Mouse (Mus musculus) liver, embryonic 16.5 days (tissue): ENCODE measurements around the gene Sf3b3. TPM values are rescaled to one million over a fixed set of nuclear protein-coding genes. Genes with fewer than 3 reads are reported as not detected.
A peak's percentile ranks its signal among the peaks of the same experiment; 100 is the strongest.
"Not testable (repeated sequence)": the region's sequence is repeated elsewhere in the genome, so short reads cannot be mapped to it uniquely, and the experiment has no call there.

Experiments used
- ATAC-seq: fragments of 200-750 bp; cut with Nextera tagmentation; 2 replicates; pipeline ENCODE4 v1.8.0; 2017; ENCODE audit warnings: low read depth, mild to moderate bottlenecking, moderate number of reproducible peaks, moderate library complexity
- H3K27ac ChIP-seq: fragments of 300-500 bp; sonication (generic); 2 replicates; pipeline ENCODE4 v1.5.1; 2014; ENCODE audit warnings: mild to moderate bottlenecking, low read length
- H3K27me3 ChIP-seq: fragments of 300-500 bp; sonication (generic); 2 replicates; pipeline ENCODE4 v1.6.1; 2014; ENCODE audit warnings: low read depth, low read length, mixed read lengths; ENCODE audit not compliant: control insufficient read depth, insufficient read depth
- H3K36me3 ChIP-seq: fragments of 300-500 bp; sonication (generic); 2 replicates; pipeline ENCODE4 v1.6.1; 2014; ENCODE audit warnings: mild to moderate bottlenecking; ENCODE audit not compliant: control insufficient read depth, insufficient read depth
- H3K4me1 ChIP-seq: fragments of 300-500 bp; sonication (generic); 2 replicates; pipeline ENCODE4 v1.6.1; 2014; ENCODE audit warnings: low read depth, low read length, mixed read lengths; ENCODE audit not compliant: control insufficient read depth
- H3K4me2 ChIP-seq: fragments of 300-500 bp; sonication (generic); 2 replicates; pipeline ENCODE4 v1.6.1; 2014; ENCODE audit warnings: low read depth, low read length, mixed read lengths
- H3K4me3 ChIP-seq: fragments of 300-500 bp; sonication (generic); 2 replicates; pipeline ENCODE4 v1.5.1; 2014; ENCODE audit warnings: low read depth, mild to moderate bottlenecking, low read length
- H3K9ac ChIP-seq: fragments of 300-500 bp; sonication (generic); 2 replicates; pipeline ENCODE4 v1.6.1; 2014; ENCODE audit warnings: low read depth, low read length
- H3K9me3 ChIP-seq: fragments of 300-500 bp; sonication (generic); replicated peaks from 2 replicates; pipeline ENCODE4 v1.6.1; 2016; ENCODE audit warnings: low read length; ENCODE audit not compliant: control insufficient read depth
- WGBS: fragments of 180-500 bp; shearing (Covaris S2); extraction: QIAGEN DNeasy Blood & Tissue Kit; methylation state at CpG from one replicate; pipeline ENCODE4 v1.1.7; 2014; ENCODE audit not compliant: insufficient replicate concordance; 5-methylcytosine and 5-hydroxymethylcytosine counted together
- polyA plus RNA-seq: library from polyadenylated mRNA; unstranded; fragments of >200 nt; fragmentation: Nextera tagmentation; extraction: Ambion mirVana; gene quantifications from 2 replicates; pipeline ENCODE4 v1.2.1, GENCODE M21; 2015

Gene Sf3b3
- polyA plus RNA-seq, 1 experiment from 2014 or later, result 56.5 TPM

DNA sequence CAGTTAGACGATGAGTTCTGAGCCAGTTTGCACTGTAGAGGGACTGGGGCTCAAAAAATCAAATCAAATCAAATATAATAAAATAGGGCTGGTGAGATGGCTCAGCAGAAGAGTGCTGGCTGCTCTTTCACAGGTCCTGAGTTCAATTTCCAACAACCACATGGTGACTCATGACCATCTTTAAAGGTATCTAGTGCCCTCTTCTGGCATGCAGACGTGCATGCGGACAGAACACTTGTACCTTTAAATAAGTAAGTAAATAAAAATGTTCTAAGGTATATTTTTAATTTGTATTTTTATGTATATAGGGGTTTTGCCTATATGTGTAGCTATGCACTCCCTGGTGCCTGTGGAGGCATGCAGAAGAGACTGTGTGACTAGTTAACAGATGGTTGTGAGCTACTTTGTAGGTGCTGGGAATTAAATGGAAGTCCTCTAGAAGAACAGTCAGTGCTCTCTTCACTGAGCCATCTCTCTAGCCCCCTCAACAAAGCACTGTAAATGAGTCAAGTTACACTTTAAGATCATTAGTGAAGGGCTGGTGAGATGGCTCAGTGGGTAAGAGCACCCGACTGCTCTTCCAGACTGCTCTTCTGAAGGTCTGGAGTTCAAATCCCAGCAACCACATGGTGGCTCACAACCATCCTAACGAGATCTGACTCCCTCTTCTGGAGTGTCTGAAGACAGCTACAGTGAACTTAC, 10.3 kb upstream of the Sf3b3 start:
- WGBS, result 84% methylated on average over 5 of the region's 5 CpGs
- no peaks in the 10 kb centered on the region for H3K4me1 ChIP-seq
- H3K27ac ChIP-seq, result no peak overlapping the region
- no peaks in the 10 kb centered on the region for H3K27me3 ChIP-seq
- H3K9me3 ChIP-seq, result no peaks in the 10 kb centered on the region
- ATAC-seq, result no peak
- H3K4me3 ChIP-seq, result no peak overlapping the region
- no peak overlapping the region for H3K9ac ChIP-seq
- H3K4me2 ChIP-seq, result no peak overlapping the region
- H3K36me3 ChIP-seq, result peaks cover 68% of the 10 kb centered on the region

- 81% methylated on average over 4 of the region's 4 CpGs for WGBS
- not testable (repeated sequence) for H3K4me1 ChIP-seq, H3K9me3 ChIP-seq, ATAC-seq, H3K27ac ChIP-seq, H3K4me2 ChIP-seq, H3K4me3 ChIP-seq, H3K9ac ChIP-seq, H3K27me3 ChIP-seq
- H3K36me3 ChIP-seq, result peaks cover 75% of the 10 kb centered on the region
Observed at GRCm38 (mm10) chr8:110856073-110856472, 9.5 kb upstream of the Sf3b3 start.

DNA sequence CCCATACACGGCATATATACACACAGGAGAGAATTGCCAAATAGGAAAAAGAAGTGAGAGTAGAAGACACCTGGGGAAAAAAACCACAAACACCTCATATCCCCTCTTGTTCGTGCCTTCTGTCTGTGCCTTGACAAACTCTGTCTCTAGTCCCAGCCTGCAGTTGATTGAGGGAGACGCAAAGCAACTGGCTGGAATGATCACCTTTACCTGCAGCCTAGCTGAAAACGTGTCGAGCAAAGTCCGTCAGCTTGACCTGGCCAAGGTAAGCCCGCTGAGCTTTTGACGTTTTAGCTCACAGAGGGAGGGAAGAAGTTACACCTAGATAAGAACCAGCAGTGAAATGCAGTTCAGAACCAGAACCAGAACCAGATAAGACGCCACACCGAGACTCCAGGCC, 4.6 kb upstream of the Sf3b3 start:
- H3K4me3 ChIP-seq, result no peak overlapping the region
- peaks cover 55% of the 10 kb centered on the region for H3K36me3 ChIP-seq
- no peak for ATAC-seq
- WGBS, result 87% methylated on average over 10 of the region's 10 CpGs
- H3K9me3 ChIP-seq, result no peaks in the 10 kb centered on the region
- no peak overlapping the region for H3K27ac ChIP-seq
- peaks cover 8% of the 10 kb centered on the region for H3K4me1 ChIP-seq
- no peak overlapping the region for H3K9ac ChIP-seq
- no peaks in the 10 kb centered on the region for H3K27me3 ChIP-seq
- no peak overlapping the region for H3K4me2 ChIP-seq

DNA sequence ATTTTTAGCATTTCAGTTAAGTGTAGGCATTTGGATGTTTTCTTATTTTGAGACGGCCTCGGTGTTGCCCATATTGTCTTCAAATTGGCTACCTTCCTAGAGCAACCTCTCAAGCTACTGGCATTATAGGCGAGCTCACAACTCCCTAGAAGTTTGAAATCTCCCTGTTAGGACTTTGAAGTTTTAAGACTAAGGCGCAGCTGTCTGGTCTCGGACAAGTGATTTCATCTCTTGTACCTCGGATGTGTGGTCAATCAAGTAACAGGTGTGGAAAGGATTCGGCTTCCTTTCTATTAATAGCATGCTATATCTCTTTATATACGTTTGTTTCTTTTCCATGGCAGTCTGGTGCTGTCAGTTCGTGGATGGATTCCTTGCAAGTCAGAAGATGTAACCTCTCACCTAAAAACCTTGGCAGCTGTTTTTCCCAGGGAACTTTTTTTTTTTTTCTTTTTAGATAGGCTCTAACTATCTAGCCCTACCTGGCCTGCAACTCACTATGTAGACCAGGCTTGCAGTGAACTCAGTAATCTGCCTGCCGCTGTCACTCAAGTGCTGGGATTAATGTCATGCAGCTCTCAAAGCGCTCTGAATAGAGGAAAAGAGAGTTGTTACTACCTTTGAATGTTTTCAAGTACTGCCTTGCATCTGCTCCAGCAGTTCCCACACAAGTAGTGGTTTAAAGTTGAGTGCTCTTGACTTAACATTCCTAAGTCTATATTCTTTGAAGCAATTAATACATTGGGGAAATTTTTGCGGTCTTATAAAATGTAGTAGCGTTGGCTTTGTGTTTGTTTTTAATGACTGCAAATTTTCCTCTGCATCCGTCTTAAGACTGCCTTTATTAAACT, 1.3 kb upstream of the Sf3b3 start:
- 46% methylated on average over 14 of the region's 14 CpGs for WGBS
- no peak for ATAC-seq
- H3K27me3 ChIP-seq, result no peaks in the 10 kb centered on the region
- H3K4me3 ChIP-seq, result peak overlapping the region; percentile 94
- H3K9me3 ChIP-seq, result no peaks in the 10 kb centered on the region
- peak overlapping the region; percentile 89; the same call in 1 of the 2 replicates for H3K27ac ChIP-seq
- peak overlapping the region; percentile 88 for H3K4me2 ChIP-seq
- peaks cover 17% of the 10 kb centered on the region for H3K4me1 ChIP-seq
- H3K9ac ChIP-seq, result peak overlapping the region; percentile 90
- H3K36me3 ChIP-seq, result peaks cover 39% of the 10 kb centered on the region

GRCm38 (mm10) chr8:110847171-110847549, 573 bp upstream of the Sf3b3 start:
- Histone ChIP-seq H3K4me3 (peak overlapping the region; percentile 94), H3K9ac (peak overlapping the region; percentile 90), H3K9me3 (no peaks in the 10 kb centered on the region), H3K27me3 (no peaks in the 10 kb centered on the region), H3K36me3 (peaks cover 39% of the 10 kb centered on the region), H3K4me1 (peaks cover 17% of the 10 kb centered on the region), H3K4me2 (peak overlapping the region; percentile 88), H3K27ac (peak overlapping the region; percentile 89)
- under 1% methylated on average over 13 of the region's 13 CpGs for WGBS
- peak; percentile 37 for ATAC-seq

GRCm38 (mm10) chr8:110845821-110846404, 674 bp downstream of the Sf3b3 start:
- Histone ChIP-seq H3K4me1 (peaks cover 17% of the 10 kb centered on the region), H3K9me3 (no peaks in the 10 kb centered on the region), H3K9ac (peak overlapping the region; percentile 85), H3K4me3 (peak overlapping the region; percentile 94), H3K36me3 (peaks cover 38% of the 10 kb centered on the region), H3K27ac (peak overlapping the region; percentile 89), H3K4me2 (peak overlapping the region; percentile 88), H3K27me3 (no peaks in the 10 kb centered on the region)
- ATAC-seq, result no peak
- 2% methylated on average over 17 of the region's 17 CpGs for WGBS

- Histone ChIP-seq H3K27ac (no peak overlapping the region), H3K9me3 (no peaks in the 10 kb centered on the region), H3K4me2 (peak overlapping the region; percentile 88), H3K27me3 (no peaks in the 10 kb centered on the region), H3K4me1 (peaks cover 17% of the 10 kb centered on the region), H3K9ac (no peak overlapping the region; the same call in 1 of the 2 replicates), H3K36me3 (peaks cover 32% of the 10 kb centered on the region), H3K4me3 (peak overlapping the region; percentile 20)
- no peak for ATAC-seq
- WGBS, result 52% methylated on average over 3 of the region's 3 CpGs
Observed at GRCm38 (mm10) chr8:110844941-110845340, 1.6 kb downstream of the Sf3b3 start.

DNA sequence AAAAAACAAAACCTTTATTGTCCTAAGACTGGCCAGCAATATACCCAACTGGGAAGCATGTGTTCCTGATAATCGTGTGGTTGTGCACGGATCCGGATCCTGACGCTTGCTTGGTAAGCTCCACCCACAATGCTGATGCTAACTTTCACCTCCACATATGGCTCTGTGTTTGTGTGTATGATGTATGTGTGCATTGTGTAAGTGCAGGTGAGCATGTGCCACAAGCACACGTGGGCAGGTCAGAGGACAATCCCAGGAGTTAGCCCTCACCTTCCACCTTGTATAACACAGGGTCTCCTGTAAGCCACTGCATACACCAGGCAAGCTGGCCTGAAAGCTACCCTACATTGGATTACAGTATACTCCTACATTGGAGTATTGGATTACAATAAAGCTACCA, 3.4 kb downstream of the Sf3b3 start:
- peaks cover 46% of the 10 kb centered on the region for H3K36me3 ChIP-seq
- H3K4me3 ChIP-seq, result no peak overlapping the region
- peaks cover 16% of the 10 kb centered on the region for H3K4me1 ChIP-seq
- H3K27ac ChIP-seq, result no peak overlapping the region
- H3K9me3 ChIP-seq, result no peaks in the 10 kb centered on the region
- no peak overlapping the region for H3K9ac ChIP-seq
- WGBS, result 77% methylated on average over 5 of the region's 5 CpGs
- ATAC-seq, result no peak
- H3K4me2 ChIP-seq, result no peak overlapping the region
- no peaks in the 10 kb centered on the region for H3K27me3 ChIP-seq
